In the genomic region with DNA sequence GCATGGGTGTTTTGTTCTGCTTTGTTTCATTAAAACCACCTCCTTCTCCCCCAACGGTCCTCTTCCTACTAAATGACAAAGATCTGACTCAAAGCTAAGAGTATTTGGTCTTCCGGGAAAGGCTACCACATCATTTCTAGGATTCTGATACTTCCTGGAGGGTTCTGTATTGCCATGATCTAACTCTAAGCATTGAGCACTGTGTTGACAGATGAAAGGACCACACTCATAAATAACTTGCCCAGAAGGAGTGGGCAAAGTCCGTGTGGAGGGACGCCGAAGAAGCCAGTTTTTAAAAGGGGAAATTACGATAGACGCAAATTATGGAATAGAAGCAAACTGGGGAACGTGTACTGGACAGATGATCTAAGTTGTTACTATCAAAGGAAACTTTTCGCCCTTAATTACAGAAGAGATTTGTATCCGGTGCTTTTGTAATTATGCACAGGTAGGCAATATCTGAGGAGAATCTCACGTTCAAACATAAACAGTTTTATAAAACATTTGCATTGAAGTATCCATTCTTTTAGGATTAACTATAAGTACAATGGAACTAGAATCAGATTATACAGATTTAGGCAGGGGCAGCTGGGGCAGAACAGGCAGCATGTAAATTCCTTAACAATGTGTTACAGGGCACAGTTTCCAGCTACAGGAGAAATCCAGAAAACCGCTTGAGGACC, we compare ENCODE assay signal across 8 mouse cellular contexts. TPM values are rescaled to one million over a fixed set of nuclear protein-coding genes. Genes with fewer than 3 reads are reported as not detected.
DNase-seq lines count a peak whose midpoint lies in the region; ATAC-seq and TF ChIP-seq lines count a peak whose summit lies in the region.

No protein-coding gene starts in this region.

- H3K79me3 ChIP-seq in C2C12 (ENCODE audit: low read depth): peaks cover 49% of the 10 kb centered on the region

- peak; percentile 26 for DNase-seq in cerebellum, adult 9-10 months
- DNase-seq in cerebellum, adult 11-12 months: no peak
- DNase-seq in embryonic facial prominence, embryonic 14.5 days (ENCODE audit: low spot score): peak; percentile 5
- DNase-seq in limb, embryonic 11.5 days (ENCODE audit: low spot score): no peak
- DNase-seq in retina, postnatal 1 day: peak; percentile 16
- no peak for DNase-seq in adipocyte (ENCODE audit: low spot score)
- DNase-seq in ovary, postnatal 14 days (ENCODE audit: low spot score): no peak

- peak overlapping the region; percentile 68 for H3K4me3 ChIP-seq in C2C12 (ENCODE audit: insufficient read depth, poor library complexity, severe bottlenecking)
- peak overlapping the region; percentile 96 for H3K4me3 ChIP-seq in embryonic facial prominence, embryonic 14.5 days (ENCODE audit: low read depth, low read length)
- H3K4me3 ChIP-seq in limb, embryonic 11.5 days (ENCODE audit: low read depth, low read length): peak overlapping the region; percentile 83

- peak overlapping the region; percentile 98 for H3K27ac ChIP-seq in embryonic facial prominence, embryonic 14.5 days (replicated peaks; ENCODE audit: low read depth, low read length)
- H3K27ac ChIP-seq in limb, embryonic 11.5 days (replicated peaks; ENCODE audit: low read depth, low read length): peak overlapping the region; percentile 95

- TF ChIP-seq CTCF in C2C12 (IDR thresholded peaks at IDR 0.05; ENCODE audit: control insufficient read depth, insufficient read depth, insufficient read length): no peak

- H3K79me2 ChIP-seq in C2C12 (ENCODE audit: control insufficient read depth, insufficient read depth): peaks cover 57% of the 10 kb centered on the region

- peak overlapping the region; percentile 75 for H3K4me2 ChIP-seq in embryonic facial prominence, embryonic 14.5 days (ENCODE audit: low read depth, low read length)
- H3K4me2 ChIP-seq in limb, embryonic 11.5 days (ENCODE audit: low read depth, severe bottlenecking): peak overlapping the region; percentile 92

- peak overlapping the region; percentile 94 for H3K9ac ChIP-seq in embryonic facial prominence, embryonic 14.5 days (ENCODE audit: low read depth, low read length)
- peak overlapping the region; percentile 89 for H3K9ac ChIP-seq in limb, embryonic 11.5 days (ENCODE audit: low read length)

- H3K9me3 ChIP-seq in embryonic facial prominence, embryonic 14.5 days (ENCODE audit: control insufficient read depth, low read length): no peaks in the 10 kb centered on the region
- H3K9me3 ChIP-seq in limb, embryonic 11.5 days (ENCODE audit: control insufficient read depth, low read length): no peaks in the 10 kb centered on the region

- 4% methylated on average over 12 of the region's 12 CpGs for WGBS in embryonic facial prominence, embryonic 14.5 days
- WGBS in limb, embryonic 11.5 days: 4% methylated on average over 12 of the region's 12 CpGs

- no peaks in the 10 kb centered on the region for H3K36me3 ChIP-seq in C2C12 (ENCODE audit: control insufficient read depth, insufficient read depth)
- H3K36me3 ChIP-seq in embryonic facial prominence, embryonic 14.5 days (ENCODE audit: control insufficient read depth, insufficient read depth, low read length): no peaks in the 10 kb centered on the region
- no peaks in the 10 kb centered on the region for H3K36me3 ChIP-seq in limb, embryonic 11.5 days (ENCODE audit: control insufficient read depth, insufficient read depth, low read length)

- H3K4me1 ChIP-seq in embryonic facial prominence, embryonic 14.5 days (ENCODE audit: control insufficient read depth, insufficient read depth, low read length): peaks cover 8% of the 10 kb centered on the region
- H3K4me1 ChIP-seq in limb, embryonic 11.5 days (ENCODE audit: control insufficient read depth, insufficient read depth, low read length): no peaks in the 10 kb centered on the region

- no peaks in the 10 kb centered on the region for H3K27me3 ChIP-seq in C2C12 (ENCODE audit: control insufficient read depth, insufficient read depth, insufficient read length)
- no peaks in the 10 kb centered on the region for H3K27me3 ChIP-seq in embryonic facial prominence, embryonic 14.5 days (replicated peaks; ENCODE audit: control insufficient read depth, insufficient read depth, low read length)
- no peaks in the 10 kb centered on the region for H3K27me3 ChIP-seq in limb, embryonic 11.5 days (ENCODE audit: control insufficient read depth, insufficient read depth, low read length)

- ATAC-seq in embryonic facial prominence, embryonic 14.5 days (ENCODE audit: low read depth): no peak
- ATAC-seq in limb, embryonic 11.5 days (ENCODE audit: insufficient number of reproducible peaks, low FRiP score, low TSS enrichment, low read depth): no peak

- H3ac ChIP-seq in C2C12 (ENCODE audit: control insufficient read depth, insufficient read length, low read depth): peak overlapping the region; percentile 85

TF ChIP-seq in C2C12, 6 proteins besides CTCF, POLR2A, EP300 and RAD21:
- TF ChIP-seq MAX (IDR thresholded peaks at IDR 0.05) (no peak), MYOG (IDR thresholded peaks at IDR 0.05; ENCODE audit: control insufficient read depth, extremely low read depth, insufficient read length) (no peak), MYOD1 (IDR thresholded peaks at IDR 0.05; ENCODE audit: control insufficient read depth, insufficient read length, low read depth) (no peak), CEBPB (IDR thresholded peaks at IDR 0.05; ENCODE audit: low read depth) (no peak), USF1 (IDR thresholded peaks at IDR 0.05; ENCODE audit: low read depth) (no peak)

RNA-seq across cellular contexts. Expression of a gene that starts 1.1 kb away (rescaled TPM):
- polyA plus RNA-seq in C2C12 (2012; fragmentation: generic; extraction: Trizol): 29.1 TPM
- polyA plus RNA-seq in embryonic facial prominence, embryonic 14.5 days (2014; fragmentation: Nextera tagmentation; extraction: Ambion mirVana): 61.5 and 62.5 TPM in 2 replicates
- polyA plus RNA-seq in limb, embryonic 11.5 days (2014; fragmentation: Nextera tagmentation; extraction: Ambion mirVana): 53.5 and 56.2 TPM in 2 replicates

Comparison
In these comparisons a context has a peak if more than half of its experiments do, and no peak if none do; other contexts are left out.
1. DNase-seq: peak in cerebellum, adult 9-10 months (single experiment), embryonic facial prominence, embryonic 14.5 days (single experiment) and retina, postnatal 1 day (single experiment); none in cerebellum, adult 11-12 months (single experiment), limb, embryonic 11.5 days (single experiment), adipocyte (single experiment) and ovary, postnatal 14 days (single experiment).
2. Peak in every context shown above with its lines, with median percentiles within 50 percentile points of each other: H3K4me3 ChIP-seq.